Mouse (Mus musculus) hindbrain, embryonic 13.5 days (tissue): ENCODE results near the gene Qser1. TPM values are rescaled to one million over a fixed set of nuclear protein-coding genes. Genes with fewer than 3 reads are reported as not detected.

Experiments used
- ATAC-seq: fragments of 200-750 bp; cut with Nextera tagmentation; 2 replicates; pipeline ENCODE4 v1.8.0; 2017; ENCODE audit warnings: moderate TSS enrichment; ENCODE audit not compliant: low FRiP score
- H3K27ac ChIP-seq: fragments of 300-500 bp; sonication (generic); 2 replicates; pipeline ENCODE4 v1.5.1; 2015; ENCODE audit warnings: inconsistent platforms, mild to moderate bottlenecking, moderate library complexity
- H3K27me3 ChIP-seq: fragments of 300-500 bp; sonication (generic); 2 replicates; pipeline ENCODE4 v1.6.1; 2015; ENCODE audit warnings: mild to moderate bottlenecking, inconsistent platforms
- H3K36me3 ChIP-seq: fragments of 300-500 bp; sonication (generic); 2 replicates; pipeline ENCODE4 v1.6.1; 2015; ENCODE audit warnings: mild to moderate bottlenecking, inconsistent platforms
- H3K4me1 ChIP-seq: fragments of 300-500 bp; sonication (generic); replicated peaks from 2 replicates; pipeline ENCODE4 v1.6.1; 2015; ENCODE audit warnings: inconsistent platforms
- H3K4me2 ChIP-seq: fragments of 300-500 bp; sonication (generic); 2 replicates; pipeline ENCODE4 v1.6.1; 2015; ENCODE audit warnings: inconsistent platforms, mild to moderate bottlenecking, moderate library complexity
- H3K4me3 ChIP-seq: fragments of 300-500 bp; sonication (generic); 2 replicates; pipeline ENCODE4 v1.5.1; 2015; ENCODE audit warnings: mild to moderate bottlenecking, inconsistent platforms
- H3K9ac ChIP-seq: fragments of 300-500 bp; sonication (generic); 2 replicates; pipeline ENCODE4 v1.6.1; 2015; ENCODE audit warnings: mild to moderate bottlenecking, inconsistent platforms
- H3K9me3 ChIP-seq: fragments of 300-500 bp; sonication (generic); 2 replicates; pipeline ENCODE4 v1.6.1; 2016; ENCODE audit warnings: inconsistent platforms
- WGBS: fragments of 180-500 bp; shearing (Covaris S2); methylation state at CpG from one replicate; pipeline ENCODE4 v1.1.7; 2015; 5-methylcytosine and 5-hydroxymethylcytosine counted together
- polyA plus RNA-seq: library from polyadenylated mRNA; unstranded; fragments of >200 nt; fragmentation: Nextera tagmentation; extraction: Ambion mirVana; gene quantifications from 2 replicates; pipeline ENCODE4 v1.2.1, GENCODE M21; 2015

Gene Qser1
- polyA plus RNA-seq, 1 experiment from 2014 or later: 7.6 TPM

- no peaks in the 10 kb centered on the region for H3K9me3 ChIP-seq
- H3K4me2 ChIP-seq: peak within 1 kb of the TSS; percentile 91
- peaks cover 42% of the 10 kb centered on the region for H3K27me3 ChIP-seq
- peaks cover 28% of the 10 kb centered on the region for H3K4me1 ChIP-seq
- under 1% methylated on average over 22 of the region's 31 CpGs for WGBS
- peak within 1 kb of the TSS; percentile 68 for H3K4me3 ChIP-seq
- H3K27ac ChIP-seq: no peak within 1 kb of the TSS
- H3K9ac ChIP-seq: peak within 1 kb of the TSS; percentile 76
- ATAC-seq: peak; percentile 88
- H3K36me3 ChIP-seq: no peaks in the 10 kb centered on the region
Measured at GRCm38 (mm10) chr2:104742741-104743064, 73.9 kb downstream of the Qser1 start, which contains the start of gene Depdc7. Depdc7 (minus strand) TSS chr2:104742878.

GRCm38 (mm10) chr2:104741896-104742740 is 74.4 kb downstream of the Qser1 start:
- H3K9ac ChIP-seq: peak overlapping the region; percentile 76
- peaks cover 28% of the 10 kb centered on the region for H3K4me1 ChIP-seq
- H3K27me3 ChIP-seq: peaks cover 42% of the 10 kb centered on the region
- peak overlapping the region; percentile 68 for H3K4me3 ChIP-seq
- 5% methylated on average over 39 of the region's 46 CpGs for WGBS
- no peak overlapping the region for H3K27ac ChIP-seq
- no peaks in the 10 kb centered on the region for H3K36me3 ChIP-seq
- H3K4me2 ChIP-seq: peak overlapping the region; percentile 91
- H3K9me3 ChIP-seq: no peaks in the 10 kb centered on the region
- ATAC-seq: peak; percentile 47

- Histone ChIP-seq H3K4me3 (no peak overlapping the region), H3K9ac (no peak overlapping the region), H3K4me2 (no peak overlapping the region), H3K9me3 (no peaks in the 10 kb centered on the region), H3K36me3 (no peaks in the 10 kb centered on the region), H3K4me1 (peaks cover 28% of the 10 kb centered on the region), H3K27ac (no peak overlapping the region), H3K27me3 (peaks cover 42% of the 10 kb centered on the region)
- no peak for ATAC-seq
- WGBS: 38% methylated on average over 7 of the region's 7 CpGs
Measured at GRCm38 (mm10) chr2:104741015-104741758, 75.4 kb downstream of the Qser1 start.

- no peak overlapping the region for H3K4me3 ChIP-seq
- H3K36me3 ChIP-seq: no peaks in the 10 kb centered on the region
- WGBS: 69% methylated on average over 7 of the region's 7 CpGs
- no peak overlapping the region for H3K4me2 ChIP-seq
- H3K9ac ChIP-seq: no peak overlapping the region
- no peak overlapping the region for H3K27ac ChIP-seq
- no peak for ATAC-seq
- H3K27me3 ChIP-seq: peaks cover 42% of the 10 kb centered on the region
- H3K4me1 ChIP-seq: peaks cover 28% of the 10 kb centered on the region
- no peaks in the 10 kb centered on the region for H3K9me3 ChIP-seq
Measured at GRCm38 (mm10) chr2:104740248-104740949, 76.2 kb downstream of the Qser1 start.

- H3K36me3 ChIP-seq: no peaks in the 10 kb centered on the region
- WGBS: 95% methylated on average over 2 of the region's 2 CpGs
- peaks cover 28% of the 10 kb centered on the region for H3K4me1 ChIP-seq
- no peak overlapping the region for H3K27ac ChIP-seq
- peaks cover 42% of the 10 kb centered on the region for H3K27me3 ChIP-seq
- no peak overlapping the region for H3K4me2 ChIP-seq
- H3K9me3 ChIP-seq: no peaks in the 10 kb centered on the region
- no peak for ATAC-seq
- no peak overlapping the region for H3K9ac ChIP-seq
- H3K4me3 ChIP-seq: no peak overlapping the region
Measured at GRCm38 (mm10) chr2:104739691-104740090, 76.9 kb downstream of the Qser1 start.

GRCm38 (mm10) chr2:104736241-104736640 is 80.3 kb downstream of the Qser1 start:
- Histone ChIP-seq H3K36me3 (no peaks in the 10 kb centered on the region), H3K4me2 (no peak overlapping the region), H3K27me3 (peaks cover 16% of the 10 kb centered on the region), H3K4me3 (no peak overlapping the region), H3K4me1 (peaks cover 6% of the 10 kb centered on the region; the same call in 1 of the 2 replicates), H3K27ac (no peak overlapping the region), H3K9ac (no peak overlapping the region), H3K9me3 (no peaks in the 10 kb centered on the region)
- ATAC-seq: no peak
- whole genome bisulfite sequencing: 75% methylated on average over 7 of the region's 7 CpGs

- ATAC-seq: no peak
- Histone ChIP-seq H3K4me3 (no peak overlapping the region), H3K27ac (no peak overlapping the region), H3K4me2 (no peak overlapping the region), H3K27me3 (no peaks in the 10 kb centered on the region), H3K9me3 (no peaks in the 10 kb centered on the region), H3K9ac (no peak overlapping the region), H3K36me3 (no peaks in the 10 kb centered on the region), H3K4me1 (no peaks in the 10 kb centered on the region)
- 72% methylated on average over 7 of the region's 7 CpGs for WGBS
Measured at GRCm38 (mm10) chr2:104732562-104733256, 83.9 kb downstream of the Qser1 start.

- no peak for ATAC-seq
- Histone ChIP-seq H3K9me3 (no peaks in the 10 kb centered on the region), H3K36me3 (no peaks in the 10 kb centered on the region), H3K4me2 (no peak overlapping the region), H3K9ac (no peak overlapping the region), H3K4me1 (no peaks in the 10 kb centered on the region), H3K4me3 (no peak overlapping the region), H3K27me3 (no peaks in the 10 kb centered on the region), H3K27ac (no peak overlapping the region)
- WGBS: 85% methylated on average over 9 of the region's 9 CpGs
Measured at GRCm38 (mm10) chr2:104732033-104732444, 84.5 kb downstream of the Qser1 start.

- Histone ChIP-seq H3K4me3 (no peak overlapping the region), H3K9ac (no peak overlapping the region), H3K9me3 (no peaks in the 10 kb centered on the region), H3K27ac (no peak overlapping the region), H3K4me1 (no peaks in the 10 kb centered on the region), H3K27me3 (no peaks in the 10 kb centered on the region), H3K4me2 (no peak overlapping the region), H3K36me3 (no peaks in the 10 kb centered on the region)
- 55% methylated on average over 1 of the region's 1 CpGs for WGBS
- no peak for ATAC-seq
Measured at GRCm38 (mm10) chr2:104727369-104727768, 89.2 kb downstream of the Qser1 start.

GRCm38 (mm10) chr2:104722021-104722420 is 94.5 kb downstream of the Qser1 start:
- H3K4me1 ChIP-seq: no peaks in the 10 kb centered on the region
- H3K4me2 ChIP-seq: no peak overlapping the region
- H3K36me3 ChIP-seq: no peaks in the 10 kb centered on the region
- H3K4me3 ChIP-seq: no peak overlapping the region
- no peak overlapping the region for H3K9ac ChIP-seq
- no peaks in the 10 kb centered on the region for H3K27me3 ChIP-seq
- 86% methylated on average over 3 of the region's 3 CpGs for WGBS
- no peak for ATAC-seq
- no peak overlapping the region for H3K27ac ChIP-seq
- no peaks in the 10 kb centered on the region for H3K9me3 ChIP-seq

GRCm38 (mm10) chr2:104717827-104718226 is 98.7 kb downstream of the Qser1 start:
- Histone ChIP-seq H3K4me3 (no peak overlapping the region), H3K27me3 (0 out of 2 replicates have a peak, but pooled peaks cover 3% of the 10 kb centered on the region), H3K36me3 (no peaks in the 10 kb centered on the region), H3K4me2 (no peak overlapping the region), H3K9ac (no peak overlapping the region), H3K4me1 (0 out of 2 replicates have a peak, but pooled peaks cover 1% of the 10 kb centered on the region), H3K27ac (no peak overlapping the region), H3K9me3 (no peaks in the 10 kb centered on the region)
- 91% methylated on average over 4 of the region's 4 CpGs for WGBS
- ATAC-seq: no peak
